Mouse (Mus musculus): ENCODE results near the gene Cntnap2. TPM values are rescaled to one million over a fixed set of nuclear protein-coding genes. Genes with fewer than 3 reads are reported as not detected.

The Cntnap2 gene
- polyA plus RNA-seq, 1 experiment, result not detected

GRCm38 (mm10) chr6:47323886-47324285 lies 2264.7 kb downstream of the Cntnap2 start:
- no peak for TF ChIP-seq POLR2A (IDR thresholded peaks at IDR 0.05; ENCODE audit: borderline replicate concordance, low read depth, low read length)
- TF ChIP-seq CTCF (IDR thresholded peaks at IDR 0.05; ENCODE audit: low read depth, low read length), result no peak
- H3K27ac ChIP-seq (ENCODE audit: insufficient read depth, low read depth, low read length), result no peak overlapping the region
- no peak overlapping the region for H3K4me3 ChIP-seq (ENCODE audit: insufficient read depth, low read length)
- 0 out of 2 replicates have a peak, but pooled peaks cover 3% of the 10 kb centered on the region for H3K4me1 ChIP-seq (ENCODE audit: control insufficient read depth, insufficient read depth, low read length)

- Histone ChIP-seq H3K4me1 (ENCODE audit: control insufficient read depth, insufficient read depth, low read length) (no peaks in the 10 kb centered on the region), H3K27ac (ENCODE audit: insufficient read depth, low read depth, low read length) (no peak overlapping the region)
- TF ChIP-seq CTCF (IDR thresholded peaks at IDR 0.05; ENCODE audit: low read depth, low read length) (no peak), POLR2A (IDR thresholded peaks at IDR 0.05; ENCODE audit: borderline replicate concordance, low read depth, low read length) (no peak)
Measured at GRCm38 (mm10) chr6:47328281-47328680, 2269.1 kb downstream of the Cntnap2 start.

GRCm38 (mm10) chr6:47329212-47329611 lies 2270.1 kb downstream of the Cntnap2 start:
- TF ChIP-seq POLR2A (IDR thresholded peaks at IDR 0.05; ENCODE audit: borderline replicate concordance, low read depth, low read length) (no peak), CTCF (IDR thresholded peaks at IDR 0.05; ENCODE audit: low read depth, low read length) (no peak)
- H3K27ac ChIP-seq (ENCODE audit: insufficient read depth, low read depth, low read length), result no peak overlapping the region
- H3K4me3 ChIP-seq (ENCODE audit: insufficient read depth, low read length), result no peak overlapping the region
- H3K4me1 ChIP-seq (ENCODE audit: control insufficient read depth, insufficient read depth, low read length), result no peaks in the 10 kb centered on the region

More at GRCm38 (mm10) chr6:47328281-47328680, 2269.1 kb downstream of the Cntnap2 start:
- no peak overlapping the region for H3K4me3 ChIP-seq (ENCODE audit: insufficient read depth, low read length)

- Histone ChIP-seq H3K4me1 (ENCODE audit: control insufficient read depth, insufficient read depth, low read length) (no peaks in the 10 kb centered on the region), H3K4me3 (ENCODE audit: insufficient read depth, low read length) (no peak overlapping the region), H3K27ac (ENCODE audit: insufficient read depth, low read depth, low read length) (no peak overlapping the region)
- TF ChIP-seq CTCF (IDR thresholded peaks at IDR 0.05; ENCODE audit: low read depth, low read length) (no peak), POLR2A (IDR thresholded peaks at IDR 0.05; ENCODE audit: borderline replicate concordance, low read depth, low read length) (no peak)
Measured at GRCm38 (mm10) chr6:47333016-47333415, 2273.9 kb downstream of the Cntnap2 start.

GRCm38 (mm10) chr6:47334377-47334776 lies 2275.2 kb downstream of the Cntnap2 start:
- Histone ChIP-seq H3K4me1 (ENCODE audit: control insufficient read depth, insufficient read depth, low read length) (no peaks in the 10 kb centered on the region), H3K4me3 (ENCODE audit: insufficient read depth, low read length) (no peak overlapping the region), H3K27ac (ENCODE audit: insufficient read depth, low read depth, low read length) (no peak overlapping the region)
- TF ChIP-seq CTCF (IDR thresholded peaks at IDR 0.05; ENCODE audit: low read depth, low read length) (no peak), POLR2A (IDR thresholded peaks at IDR 0.05; ENCODE audit: borderline replicate concordance, low read depth, low read length) (no peak)

GRCm38 (mm10) chr6:47337300-47337699 lies 2278.1 kb downstream of the Cntnap2 start:
- Histone ChIP-seq H3K4me3 (ENCODE audit: insufficient read depth, low read length) (no peak overlapping the region), H3K4me1 (ENCODE audit: control insufficient read depth, insufficient read depth, low read length) (no peaks in the 10 kb centered on the region), H3K27ac (ENCODE audit: insufficient read depth, low read depth, low read length) (no peak overlapping the region)
- TF ChIP-seq POLR2A (IDR thresholded peaks at IDR 0.05; ENCODE audit: borderline replicate concordance, low read depth, low read length) (no peak), CTCF (IDR thresholded peaks at IDR 0.05; ENCODE audit: low read depth, low read length) (no peak)

GRCm38 (mm10) chr6:47338113-47338512 lies 2279.0 kb downstream of the Cntnap2 start:
- no peak for TF ChIP-seq POLR2A (IDR thresholded peaks at IDR 0.05; ENCODE audit: borderline replicate concordance, low read depth, low read length)
- no peak for TF ChIP-seq CTCF (IDR thresholded peaks at IDR 0.05; ENCODE audit: low read depth, low read length)
- no peak overlapping the region for H3K4me3 ChIP-seq (ENCODE audit: insufficient read depth, low read length)
- no peak overlapping the region for H3K27ac ChIP-seq (ENCODE audit: insufficient read depth, low read depth, low read length)
- no peaks in the 10 kb centered on the region for H3K4me1 ChIP-seq (ENCODE audit: control insufficient read depth, insufficient read depth, low read length)

- H3K4me3 ChIP-seq (ENCODE audit: insufficient read depth, low read length), result no peak overlapping the region
- no peaks in the 10 kb centered on the region for H3K4me1 ChIP-seq (ENCODE audit: control insufficient read depth, insufficient read depth, low read length)
- H3K27ac ChIP-seq (ENCODE audit: insufficient read depth, low read depth, low read length), result no peak overlapping the region
- no peak for TF ChIP-seq POLR2A (IDR thresholded peaks at IDR 0.05; ENCODE audit: borderline replicate concordance, low read depth, low read length)
- no peak for TF ChIP-seq CTCF (IDR thresholded peaks at IDR 0.05; ENCODE audit: low read depth, low read length)
Measured at GRCm38 (mm10) chr6:47340813-47341502, 2281.8 kb downstream of the Cntnap2 start.

GRCm38 (mm10) chr6:47341503-47341884 lies 2282.3 kb downstream of the Cntnap2 start:
- TF ChIP-seq POLR2A (IDR thresholded peaks at IDR 0.05; ENCODE audit: borderline replicate concordance, low read depth, low read length), result no peak

GRCm38 (mm10) chr6:47343245-47343644 lies 2284.1 kb downstream of the Cntnap2 start:
- H3K4me3 ChIP-seq (ENCODE audit: insufficient read depth, low read length), result no peak overlapping the region
- TF ChIP-seq POLR2A (IDR thresholded peaks at IDR 0.05; ENCODE audit: borderline replicate concordance, low read depth, low read length) (no peak), CTCF (IDR thresholded peaks at IDR 0.05; ENCODE audit: low read depth, low read length) (no peak)
- H3K4me1 ChIP-seq (ENCODE audit: control insufficient read depth, insufficient read depth, low read length), result no peaks in the 10 kb centered on the region
- no peak overlapping the region for H3K27ac ChIP-seq (ENCODE audit: insufficient read depth, low read depth, low read length)

More at GRCm38 (mm10) chr6:47341503-47341884, 2282.3 kb downstream of the Cntnap2 start:
- Histone ChIP-seq H3K27ac (ENCODE audit: insufficient read depth, low read depth, low read length) (no peak overlapping the region), H3K4me1 (ENCODE audit: control insufficient read depth, insufficient read depth, low read length) (no peaks in the 10 kb centered on the region), H3K4me3 (ENCODE audit: insufficient read depth, low read length) (no peak overlapping the region)
